Mouse (Mus musculus) lung, postnatal 4 days (tissue): ENCODE results near the gene Gna13.

Experiments
- DNase-seq, 2 experiments: peaks; one replicate each; pipeline ENCODE4 v3.0.0; 2021

Gna13 gene

DNA sequence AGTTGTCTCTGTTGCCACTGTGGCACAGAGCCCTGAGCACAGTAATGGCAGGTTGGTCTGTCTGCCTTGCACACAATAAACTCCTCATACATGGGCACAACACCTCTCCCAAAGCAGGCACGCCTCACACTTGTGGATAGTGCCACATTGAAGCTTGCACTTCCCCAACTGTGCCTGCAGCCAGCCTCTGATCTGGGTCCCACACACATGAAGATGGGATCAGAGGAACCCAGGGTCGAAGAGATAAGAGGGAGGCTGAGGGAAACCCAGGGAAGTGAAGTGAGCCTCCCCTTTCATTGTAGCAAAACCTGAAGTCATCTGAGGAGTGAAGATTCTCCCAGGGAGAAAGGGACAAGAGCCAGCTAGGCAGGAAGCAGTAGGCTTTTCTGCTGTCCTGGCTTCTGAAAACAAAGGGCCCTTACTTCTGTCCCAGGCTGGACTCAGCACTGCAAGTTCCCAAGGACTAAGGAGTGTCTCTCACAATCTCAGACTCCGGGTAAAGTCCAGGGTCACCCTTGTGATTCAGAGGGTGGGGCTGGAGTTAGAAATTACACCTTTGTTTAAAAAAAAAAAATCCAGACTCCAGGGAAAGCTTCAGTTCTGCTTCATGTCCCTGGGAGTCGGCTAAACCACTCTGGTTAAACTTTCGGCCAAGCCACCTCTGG lies 12.8 kb upstream of the Gna13 start:
- peak in 1 of 2 experiments; percentile 17 for DNase-seq

GRCm38 (mm10) chr11:109350317-109350714 lies 12.3 kb upstream of the Gna13 start:
- DNase-seq, result peak in 1 of 2 experiments; percentile 6

DNA sequence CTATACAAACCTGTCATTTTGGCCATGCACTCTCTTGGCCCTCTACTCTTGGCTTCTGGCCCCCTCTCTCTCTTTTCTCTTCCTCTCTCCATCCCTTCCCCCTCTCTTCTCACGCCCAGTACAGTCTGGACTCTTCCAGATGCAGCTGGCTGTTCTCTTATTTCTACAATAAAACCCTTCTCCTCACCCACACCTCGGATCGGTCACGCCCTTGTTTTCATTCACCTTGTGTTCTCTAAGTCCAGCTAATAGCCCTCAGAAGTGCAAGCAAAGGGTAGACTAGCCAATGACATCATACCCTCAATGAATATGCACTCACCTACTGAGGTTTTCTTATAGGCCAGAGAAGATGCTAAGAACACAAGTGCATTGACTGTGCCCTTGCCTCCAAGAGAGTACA lies 11.1 kb upstream of the Gna13 start:
- DNase-seq, result peak in 1 of 2 experiments; percentile 9

- peak in 1 of 2 experiments; percentile 31 for DNase-seq
Observed at GRCm38 (mm10) chr11:109353391-109354235, 9.0 kb upstream of the Gna13 start.

- DNase-seq, result no peak
Observed at GRCm38 (mm10) chr11:109354236-109354613, 8.4 kb upstream of the Gna13 start.

DNA sequence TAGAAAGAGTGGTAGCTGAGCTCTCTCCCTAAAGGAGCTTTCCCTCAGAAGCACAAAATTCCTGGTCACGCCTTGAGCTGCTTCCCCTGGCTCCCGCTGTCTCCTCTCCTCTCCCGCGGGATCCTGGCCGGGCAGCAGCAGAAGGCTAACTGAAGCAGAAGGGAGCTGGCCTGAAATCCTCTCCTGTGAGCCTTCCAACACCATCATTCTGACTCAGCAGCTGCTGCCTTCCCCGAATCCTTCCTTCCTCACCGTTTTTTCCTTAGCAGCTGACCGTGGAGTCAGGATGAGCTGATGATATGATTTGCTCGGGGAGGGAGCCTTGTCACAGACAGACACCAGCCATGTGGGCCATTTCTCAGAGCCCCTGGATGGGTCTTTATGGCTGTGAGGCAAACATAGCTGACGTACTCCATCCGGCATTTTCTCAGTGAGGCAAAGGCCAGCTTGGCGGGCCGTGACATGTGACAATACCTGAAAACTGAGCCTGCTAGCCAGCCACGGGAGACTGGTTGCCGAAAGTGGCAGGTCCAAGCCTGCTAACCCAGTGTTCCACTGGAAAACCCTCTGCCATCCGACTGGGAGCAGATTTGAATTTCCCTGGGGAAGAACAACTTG lies 6.8 kb upstream of the Gna13 start:
- DNase-seq, result peak in 1 of 2 experiments; percentile 22

DNA sequence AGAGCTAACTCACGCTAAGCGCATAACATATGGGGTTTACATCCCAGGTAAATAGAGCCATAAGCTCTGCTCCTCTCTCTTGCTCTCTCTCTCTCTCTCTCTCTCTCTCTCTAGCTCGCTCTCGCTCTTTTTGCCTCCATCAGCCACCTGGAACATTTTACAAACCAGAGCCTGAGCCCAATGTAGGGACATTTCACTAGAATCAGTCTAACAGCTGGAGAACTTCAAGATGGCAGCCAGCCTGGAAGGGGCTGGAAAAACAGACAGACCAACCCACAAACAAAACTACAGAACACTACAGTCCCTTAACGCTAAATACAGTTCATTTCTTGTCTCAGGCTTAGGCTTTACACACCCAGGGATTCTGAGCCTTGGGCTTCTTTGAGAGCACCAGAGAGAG lies 5.5 kb upstream of the Gna13 start:
- peak in 1 of 2 experiments; percentile 63 for DNase-seq

DNA sequence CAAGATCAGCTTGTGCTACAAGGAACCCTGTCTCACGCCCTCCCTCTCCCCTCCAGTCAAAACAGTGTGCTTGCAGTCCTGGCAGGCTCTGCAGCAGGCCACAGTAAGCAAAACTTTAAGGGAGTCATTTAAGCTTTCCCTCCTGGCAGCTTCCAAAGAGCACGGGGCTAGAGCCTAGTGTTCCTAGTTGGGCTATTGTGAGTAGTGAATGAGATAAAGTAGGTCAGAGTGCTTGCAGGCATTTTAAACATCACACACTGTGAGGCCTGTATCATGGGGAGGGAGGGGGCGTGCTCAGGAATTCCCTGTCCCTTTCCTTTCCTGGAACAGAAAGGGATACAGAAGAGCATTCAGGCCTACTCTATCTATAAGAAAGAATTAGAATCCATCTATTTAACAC lies 4.1 kb upstream of the Gna13 start:
- DNase-seq, result peak in 1 of 2 experiments; percentile 45

DNA sequence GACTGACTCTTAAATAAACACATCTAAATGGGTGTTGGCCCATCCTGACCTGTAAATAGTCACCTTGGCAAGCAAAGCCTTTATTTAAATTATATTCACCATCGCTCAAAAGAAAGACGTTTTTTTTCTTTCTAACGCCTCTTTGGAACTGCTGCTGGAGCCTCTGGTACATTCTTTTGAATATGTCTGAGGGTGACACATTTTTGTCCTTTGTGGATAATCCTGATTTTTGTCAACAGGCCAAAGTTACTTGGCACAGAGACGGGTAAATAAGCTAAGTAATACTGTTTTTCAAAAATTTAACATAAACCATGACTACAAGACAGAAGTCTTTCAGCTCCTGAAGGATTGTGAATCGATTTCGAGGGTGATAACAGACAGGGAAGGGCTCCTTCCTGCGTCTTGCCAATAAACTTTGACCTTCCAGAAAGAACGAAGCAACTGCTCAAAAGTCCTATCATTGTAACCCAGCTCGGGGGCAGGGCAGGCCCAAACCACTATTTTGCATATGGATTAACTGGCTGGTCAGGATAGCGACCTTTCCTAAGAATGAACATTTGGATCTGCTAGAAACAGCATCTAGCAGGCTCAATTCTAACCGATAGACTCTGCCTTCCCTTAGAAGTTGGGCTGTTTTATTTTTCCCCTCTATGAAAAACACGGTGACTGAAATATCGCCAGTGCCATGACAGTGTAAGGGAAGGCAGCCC lies 3.4 kb upstream of the Gna13 start:
- DNase-seq, result peak in 1 of 2 experiments; percentile 16

GRCm38 (mm10) chr11:109360102-109360501 lies 2.5 kb upstream of the Gna13 start:
- no peak for DNase-seq

DNA sequence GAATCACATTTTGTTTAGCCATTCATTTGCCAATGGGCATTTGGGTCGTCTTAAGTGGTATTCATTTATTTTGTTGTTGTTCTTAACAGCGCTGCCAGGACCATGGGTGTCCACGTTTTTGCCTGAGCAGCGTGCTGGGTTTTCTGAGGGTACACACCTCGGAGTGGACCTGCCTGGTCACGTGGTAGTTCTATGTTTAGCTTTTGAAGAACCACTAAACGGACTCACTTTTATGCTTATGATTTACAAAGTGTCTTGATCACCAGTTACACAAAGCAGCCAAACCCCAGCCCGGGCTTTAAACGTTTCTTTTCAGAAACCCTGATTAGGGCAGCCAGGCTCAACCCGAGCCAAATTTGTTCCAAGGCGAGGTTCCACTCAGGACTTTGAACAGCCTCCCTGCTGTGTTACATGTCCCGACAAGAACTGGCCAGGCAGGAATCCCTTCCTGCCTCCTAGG lies 2.0 kb upstream of the Gna13 start:
- DNase-seq, result no peak

DNA sequence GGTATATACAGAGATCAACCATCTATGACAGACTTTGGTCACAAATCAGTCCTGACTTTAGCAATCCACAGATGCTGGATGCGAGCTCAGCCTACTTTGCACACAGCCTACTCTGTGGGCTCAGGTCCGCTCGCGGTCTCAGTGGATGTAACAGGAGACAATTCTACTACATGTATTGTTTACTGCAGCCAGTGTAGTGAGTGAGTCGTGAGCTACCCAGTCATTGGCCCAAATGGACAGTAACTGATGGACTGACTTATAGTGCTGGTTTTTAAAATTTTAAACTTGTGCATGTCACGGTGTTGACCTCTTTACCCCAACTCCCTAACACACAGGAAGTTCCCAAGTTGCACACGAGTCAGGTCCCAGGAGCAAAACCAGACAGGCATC lies 1.4 kb upstream of the Gna13 start:
- DNase-seq, result no peak

GRCm38 (mm10) chr11:109361631-109362462 lies 784 bp upstream of the Gna13 start:
- DNase-seq, result peak; percentile 53 to 61

- DNase-seq, result peak; percentile 74
Observed at GRCm38 (mm10) chr11:109363191-109364133, 831 bp downstream of the Gna13 start.

GRCm38 (mm10) chr11:109364337-109364736 lies 1.7 kb downstream of the Gna13 start:
- DNase-seq, result no peak

DNA sequence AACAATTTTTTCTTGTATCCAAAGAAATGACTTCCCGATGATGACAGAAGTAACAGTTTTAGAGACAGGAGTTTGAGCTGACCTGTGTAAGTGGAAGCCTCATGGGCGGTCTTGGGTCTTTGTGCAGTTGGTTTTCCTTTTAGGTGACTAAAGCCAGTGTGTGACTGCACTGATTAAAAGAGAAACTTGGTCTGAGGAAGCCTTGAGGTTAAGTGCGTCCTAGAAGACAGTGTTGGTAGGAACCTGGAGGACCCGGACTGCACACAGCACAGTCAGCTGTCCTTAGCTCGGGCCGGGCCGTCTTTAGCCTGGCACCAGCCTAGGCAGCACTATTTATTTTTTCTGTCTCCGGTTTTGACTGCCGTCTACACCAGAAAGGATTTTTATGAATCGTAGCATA lies 2.2 kb downstream of the Gna13 start:
- DNase-seq, result no peak

GRCm38 (mm10) chr11:109365818-109366217 lies 3.2 kb downstream of the Gna13 start:
- no peak for DNase-seq

GRCm38 (mm10) chr11:109366802-109367579 lies 4.4 kb downstream of the Gna13 start:
- no peak for DNase-seq

DNA sequence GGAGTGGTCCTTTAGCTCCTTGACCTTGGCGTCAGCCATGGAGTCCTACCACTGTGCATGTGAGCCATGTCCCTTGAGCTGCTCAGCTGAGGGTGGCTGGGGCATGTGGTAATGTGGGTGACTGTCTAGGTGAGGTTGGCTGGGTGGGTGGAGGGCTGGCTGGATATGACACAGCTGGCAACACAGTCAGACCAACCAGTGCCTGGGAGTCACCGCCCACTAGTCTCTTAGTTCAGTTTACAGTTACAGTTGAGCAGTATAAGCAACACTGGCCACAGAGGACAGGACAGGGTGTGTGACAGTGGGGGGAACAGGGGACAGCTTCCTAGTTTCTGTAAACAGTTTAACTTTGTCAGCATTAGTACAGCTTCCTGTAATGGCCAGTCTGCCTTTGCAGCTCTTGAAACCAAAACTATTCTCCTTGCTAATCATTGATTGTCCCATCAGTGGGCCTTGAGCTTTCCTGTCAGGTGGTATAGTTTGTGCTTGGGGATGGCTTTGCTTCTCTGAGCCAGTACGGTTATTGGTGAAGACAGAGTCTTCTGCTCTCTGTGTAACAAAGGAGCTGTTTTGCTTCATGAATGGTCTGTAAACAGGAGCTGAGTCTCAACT lies 6.5 kb downstream of the Gna13 start:
- DNase-seq, result peak; percentile 64 to 78

DNA sequence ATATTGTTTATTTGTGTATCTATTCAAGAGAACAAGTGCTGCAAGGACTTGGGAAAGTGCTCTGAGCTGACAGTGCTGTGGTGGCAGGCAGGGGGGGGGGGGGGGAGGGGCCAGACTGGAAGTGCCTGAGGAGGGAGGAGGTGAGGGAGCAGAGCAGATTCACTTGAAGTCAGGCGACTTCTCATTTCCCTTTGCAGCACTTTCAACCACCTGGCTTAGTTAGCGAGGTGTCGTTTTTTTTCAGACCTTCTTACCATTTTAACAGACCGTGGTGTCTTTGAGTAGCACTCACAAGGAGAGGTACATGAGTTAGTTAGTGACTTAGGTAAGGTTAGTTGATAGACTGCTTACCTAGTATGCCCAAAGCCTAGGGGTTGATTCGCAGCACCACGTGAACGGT lies 12.8 kb downstream of the Gna13 start:
- DNase-seq, result no peak
